Mouse (Mus musculus): ENCODE measurements around the gene Cilp.

DNA sequence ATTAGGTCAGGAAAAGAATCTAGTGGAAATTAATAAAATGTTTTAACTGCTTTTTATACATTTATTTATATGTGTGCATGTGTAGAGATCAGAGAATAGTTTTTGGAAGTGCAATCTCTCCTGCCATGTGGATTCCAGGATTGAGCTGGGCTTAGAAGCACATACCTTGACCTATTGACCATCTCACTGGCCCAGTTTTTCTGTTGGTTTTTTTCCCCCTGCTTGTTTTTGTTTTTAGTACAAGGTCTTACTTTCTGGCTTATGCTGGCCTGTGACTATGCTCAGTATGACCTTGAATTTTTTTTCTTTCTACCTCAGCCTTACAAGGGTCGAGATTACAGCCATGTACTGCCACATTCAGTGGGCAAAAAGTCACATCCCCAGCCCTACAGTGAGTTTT is 43.0 kb downstream of the Cilp start:
- no peak for TF ChIP-seq POLR2A (IDR thresholded peaks at IDR 0.05; ENCODE audit: borderline replicate concordance, low read depth, low read length)
- no peak for TF ChIP-seq CTCF (IDR thresholded peaks at IDR 0.05; ENCODE audit: low read depth, low read length)

Measured in bone marrow macrophage, adult 2 months (primary cell).